Mouse (Mus musculus) heart, embryonic 15.5 days (tissue): Measurements from ENCODE around the gene Oaz1. TPM values are rescaled to one million over a fixed set of nuclear protein-coding genes. Genes with fewer than 3 reads are reported as not detected.

Source experiments
- ATAC-seq: fragments of 200-750 bp; cut with Nextera tagmentation; replicated peaks from 2 replicates; pipeline ENCODE4 v1.8.0; 2017; ENCODE audit warnings: low read depth, moderate TSS enrichment; ENCODE audit not compliant: insufficient number of reproducible peaks, insufficient read depth, low FRiP score
- H3K27ac ChIP-seq: fragments of 300-500 bp; sonication (generic); 2 replicates; pipeline ENCODE4 v1.5.1; 2015; ENCODE audit warnings: mild to moderate bottlenecking, inconsistent platforms
- H3K27me3 ChIP-seq: fragments of 300-500 bp; sonication (generic); 2 replicates; pipeline ENCODE4 v1.6.1; 2015; ENCODE audit warnings: inconsistent platforms
- H3K36me3 ChIP-seq: fragments of 300-500 bp; sonication (generic); 2 replicates; pipeline ENCODE4 v1.6.1; 2015; ENCODE audit warnings: mild to moderate bottlenecking, inconsistent platforms
- H3K4me1 ChIP-seq: fragments of 300-500 bp; sonication (generic); replicated peaks from 2 replicates; pipeline ENCODE4 v1.6.1; 2015; ENCODE audit warnings: inconsistent platforms
- H3K4me2 ChIP-seq: fragments of 300-500 bp; sonication (generic); 2 replicates; pipeline ENCODE4 v1.6.1; 2015; ENCODE audit warnings: inconsistent platforms, mild to moderate bottlenecking, moderate library complexity
- H3K4me3 ChIP-seq: fragments of 300-500 bp; sonication (generic); 2 replicates; pipeline ENCODE4 v1.5.1; 2015; ENCODE audit warnings: mild to moderate bottlenecking, inconsistent platforms
- H3K9ac ChIP-seq: fragments of 300-500 bp; sonication (generic); 2 replicates; pipeline ENCODE4 v1.6.1; 2015; ENCODE audit warnings: mild to moderate bottlenecking, inconsistent platforms
- H3K9me3 ChIP-seq: fragments of 300-500 bp; sonication (generic); replicated peaks from 2 replicates; pipeline ENCODE4 v1.6.1; 2016; ENCODE audit warnings: inconsistent platforms
- WGBS: fragments of 180-500 bp; shearing (Covaris S2); methylation state at CpG from one replicate; pipeline ENCODE4 v1.1.7; 2015; ENCODE audit warnings: mixed read lengths; 5-methylcytosine and 5-hydroxymethylcytosine counted together
- polyA plus RNA-seq: library from polyadenylated mRNA; unstranded; fragments of >200 nt; fragmentation: Nextera tagmentation; extraction: Ambion mirVana; gene quantifications from 2 replicates; pipeline ENCODE4 v1.2.1, GENCODE M21; 2015

Oaz1 gene
- polyA plus RNA-seq = 1,772 and 2,077 TPM in 2 replicates

- Histone ChIP-seq H3K36me3 (peaks cover 19% of the 10 kb centered on the region), H3K27ac (peak within 1 kb of the TSS; percentile 94), H3K4me1 (peaks cover 39% of the 10 kb centered on the region), H3K4me3 (peak within 1 kb of the TSS; percentile 82), H3K27me3 (no peaks in the 10 kb centered on the region), H3K4me2 (peak within 1 kb of the TSS; percentile 93), H3K9me3 (no peaks in the 10 kb centered on the region), H3K9ac (peak within 1 kb of the TSS; percentile 90)
- under 1% methylated on average over 78 of the region's 82 CpGs for WGBS
- peak; percentile 98 for ATAC-seq
Observed at GRCm38 (mm10) chr10:80826151-80827062, at the start of gene Oaz1. Oaz1 (plus strand) TSS chr10:80826656.

- Histone ChIP-seq H3K4me2 (no peak overlapping the region), H3K36me3 (peaks cover 74% of the 10 kb centered on the region), H3K4me3 (no peak overlapping the region), H3K27ac (no peak overlapping the region), H3K27me3 (no peaks in the 10 kb centered on the region), H3K4me1 (peaks cover 49% of the 10 kb centered on the region), H3K9me3 (no peaks in the 10 kb centered on the region), H3K9ac (no peak overlapping the region)
- 86% methylated on average over 5 of the region's 5 CpGs for WGBS
- no peak for ATAC-seq
Observed at GRCm38 (mm10) chr10:80777123-80777522, 49.3 kb upstream of the Oaz1 start.

- Histone ChIP-seq H3K36me3 (peaks cover 80% of the 10 kb centered on the region), H3K4me2 (no peak overlapping the region), H3K27ac (no peak overlapping the region), H3K4me1 (peaks cover 26% of the 10 kb centered on the region), H3K9ac (no peak overlapping the region), H3K27me3 (no peaks in the 10 kb centered on the region), H3K4me3 (no peak overlapping the region), H3K9me3 (no peaks in the 10 kb centered on the region)
- ATAC-seq = no peak
Observed at GRCm38 (mm10) chr10:80779565-80779964, 46.9 kb upstream of the Oaz1 start.

GRCm38 (mm10) chr10:80784302-80784701 is 42.2 kb upstream of the Oaz1 start:
- WGBS = 96% methylated on average over 2 of the region's 2 CpGs
- no peaks in the 10 kb centered on the region for H3K9me3 ChIP-seq
- peaks cover 98% of the 10 kb centered on the region for H3K36me3 ChIP-seq
- peaks cover 4% of the 10 kb centered on the region for H3K4me1 ChIP-seq
- ATAC-seq = no peak
- H3K4me3 ChIP-seq = no peak overlapping the region
- H3K4me2 ChIP-seq = no peak overlapping the region
- H3K27ac ChIP-seq = no peak overlapping the region
- no peak overlapping the region for H3K9ac ChIP-seq
- H3K27me3 ChIP-seq = no peaks in the 10 kb centered on the region

- H3K27ac ChIP-seq = no peak overlapping the region
- no peak overlapping the region for H3K4me3 ChIP-seq
- no peaks in the 10 kb centered on the region for H3K27me3 ChIP-seq
- H3K4me2 ChIP-seq = no peak overlapping the region
- H3K36me3 ChIP-seq = peaks cover 96% of the 10 kb centered on the region
- H3K4me1 ChIP-seq = peaks cover 4% of the 10 kb centered on the region
- ATAC-seq = no peak
- H3K9ac ChIP-seq = no peak overlapping the region
- 85% methylated on average over 12 of the region's 12 CpGs for WGBS
- no peaks in the 10 kb centered on the region for H3K9me3 ChIP-seq
Observed at GRCm38 (mm10) chr10:80784871-80785270, 41.6 kb upstream of the Oaz1 start.

- H3K9me3 ChIP-seq = no peaks in the 10 kb centered on the region
- no peak overlapping the region for H3K4me3 ChIP-seq
- H3K36me3 ChIP-seq = peaks cover 96% of the 10 kb centered on the region
- peaks cover 12% of the 10 kb centered on the region for H3K4me1 ChIP-seq
- no peak overlapping the region for H3K9ac ChIP-seq
- no peak for ATAC-seq
- H3K27me3 ChIP-seq = no peaks in the 10 kb centered on the region
- H3K27ac ChIP-seq = no peak overlapping the region
- H3K4me2 ChIP-seq = no peak overlapping the region
- 91% methylated on average over 11 of the region's 11 CpGs for WGBS
Observed at GRCm38 (mm10) chr10:80785963-80786362, 40.5 kb upstream of the Oaz1 start.

GRCm38 (mm10) chr10:80787517-80787916 is 38.9 kb upstream of the Oaz1 start:
- Histone ChIP-seq H3K27ac (no peak overlapping the region; the same call in 1 of the 2 replicates), H3K9ac (no peak overlapping the region), H3K36me3 (peaks cover 92% of the 10 kb centered on the region), H3K4me1 (peaks cover 27% of the 10 kb centered on the region), H3K4me3 (no peak overlapping the region), H3K4me2 (no peak overlapping the region), H3K27me3 (no peaks in the 10 kb centered on the region), H3K9me3 (no peaks in the 10 kb centered on the region)
- no peak for ATAC-seq
- 72% methylated on average over 2 of the region's 2 CpGs for WGBS

GRCm38 (mm10) chr10:80790761-80791404 is 35.6 kb upstream of the Oaz1 start:
- H3K36me3 ChIP-seq = peaks cover 86% of the 10 kb centered on the region
- no peak overlapping the region for H3K9ac ChIP-seq
- H3K4me3 ChIP-seq = no peak overlapping the region
- peaks cover 36% of the 10 kb centered on the region for H3K4me1 ChIP-seq
- peak overlapping the region; percentile 77 for H3K27ac ChIP-seq
- no peak for ATAC-seq
- no peak overlapping the region for H3K4me2 ChIP-seq
- no peaks in the 10 kb centered on the region for H3K9me3 ChIP-seq
- H3K27me3 ChIP-seq = no peaks in the 10 kb centered on the region
- WGBS = 72% methylated on average over 19 of the region's 19 CpGs

- H3K4me2 ChIP-seq = 0 out of 2 replicates have a peak overlapping the region, but pooled peaks have one; percentile 1
- H3K9ac ChIP-seq = peak overlapping the region; percentile 16; the same call in 1 of the 2 replicates
- no peaks in the 10 kb centered on the region for H3K27me3 ChIP-seq
- ATAC-seq = peak; percentile 61; the same call in 1 of the 2 replicates
- peaks cover 40% of the 10 kb centered on the region for H3K4me1 ChIP-seq
- peaks cover 81% of the 10 kb centered on the region for H3K36me3 ChIP-seq
- no peaks in the 10 kb centered on the region for H3K9me3 ChIP-seq
- no peak overlapping the region for H3K4me3 ChIP-seq
- WGBS = 54% methylated on average over 33 of the region's 33 CpGs
- H3K27ac ChIP-seq = peak overlapping the region; percentile 77
Observed at GRCm38 (mm10) chr10:80791476-80792174, 34.8 kb upstream of the Oaz1 start.

GRCm38 (mm10) chr10:80792175-80793032 is 34.1 kb upstream of the Oaz1 start:
- no peaks in the 10 kb centered on the region for H3K9me3 ChIP-seq
- H3K36me3 ChIP-seq = peaks cover 75% of the 10 kb centered on the region
- peak overlapping the region; percentile 16; the same call in 1 of the 2 replicates for H3K9ac ChIP-seq
- H3K4me3 ChIP-seq = no peak overlapping the region
- H3K27ac ChIP-seq = peak overlapping the region; percentile 77
- 70% methylated on average over 41 of the region's 41 CpGs for WGBS
- peaks cover 48% of the 10 kb centered on the region for H3K4me1 ChIP-seq
- H3K4me2 ChIP-seq = 0 out of 2 replicates have a peak overlapping the region, but pooled peaks have one; percentile 1
- no peaks in the 10 kb centered on the region for H3K27me3 ChIP-seq
- no peak for ATAC-seq
